Mouse (Mus musculus) ES-Bruce4 (cell line): Measurements from ENCODE around the gene Sult4a1.

Experiments used
- EP300 ChIP-seq: IDR thresholded peaks from 2 replicates; pipeline ENCODE4 v1.6.1; 2011; ENCODE audit warnings: low read depth, low read length; ENCODE audit not compliant: insufficient read depth
- POLR2A ChIP-seq: IDR thresholded peaks from one replicate; pipeline ENCODE4 v1.8.1; 2011; ENCODE audit warnings: low read length; ENCODE audit not compliant: insufficient read depth

DNA sequence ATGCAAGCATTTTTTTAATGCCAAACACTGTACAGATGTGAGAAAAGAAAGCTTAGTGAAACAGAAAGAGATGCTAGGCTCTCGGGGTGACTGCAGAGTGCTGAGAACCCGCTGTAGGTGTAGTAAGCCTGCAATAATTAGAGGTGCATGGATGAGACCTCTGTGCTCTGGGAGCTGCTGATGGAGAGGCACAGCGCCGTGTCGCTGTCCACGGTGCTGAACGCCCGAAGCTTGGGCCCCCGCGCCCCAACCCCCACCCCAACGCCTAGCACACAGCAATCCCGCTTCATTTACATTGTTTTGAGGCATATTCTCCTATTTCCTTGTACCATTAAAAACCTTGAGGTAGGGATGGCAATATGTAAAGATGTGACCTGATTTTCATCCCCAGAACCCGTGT, 3.3 kb upstream of the Sult4a1 start:
- no peak for TF ChIP-seq EP300
- no peak for TF ChIP-seq POLR2A
